Mouse (Mus musculus): Measurements from ENCODE around the gene Rufy1.

The Rufy1 gene

GRCm38 (mm10) chr11:50421934-50422780 is 8.8 kb downstream of the Rufy1 start:
- DNase-seq = peak; percentile 94

- DNase-seq = no peak
Measured at GRCm38 (mm10) chr11:50421461-50421860, 9.5 kb downstream of the Rufy1 start.

GRCm38 (mm10) chr11:50417856-50418255 is 13.1 kb downstream of the Rufy1 start:
- no peak for DNase-seq

DNA sequence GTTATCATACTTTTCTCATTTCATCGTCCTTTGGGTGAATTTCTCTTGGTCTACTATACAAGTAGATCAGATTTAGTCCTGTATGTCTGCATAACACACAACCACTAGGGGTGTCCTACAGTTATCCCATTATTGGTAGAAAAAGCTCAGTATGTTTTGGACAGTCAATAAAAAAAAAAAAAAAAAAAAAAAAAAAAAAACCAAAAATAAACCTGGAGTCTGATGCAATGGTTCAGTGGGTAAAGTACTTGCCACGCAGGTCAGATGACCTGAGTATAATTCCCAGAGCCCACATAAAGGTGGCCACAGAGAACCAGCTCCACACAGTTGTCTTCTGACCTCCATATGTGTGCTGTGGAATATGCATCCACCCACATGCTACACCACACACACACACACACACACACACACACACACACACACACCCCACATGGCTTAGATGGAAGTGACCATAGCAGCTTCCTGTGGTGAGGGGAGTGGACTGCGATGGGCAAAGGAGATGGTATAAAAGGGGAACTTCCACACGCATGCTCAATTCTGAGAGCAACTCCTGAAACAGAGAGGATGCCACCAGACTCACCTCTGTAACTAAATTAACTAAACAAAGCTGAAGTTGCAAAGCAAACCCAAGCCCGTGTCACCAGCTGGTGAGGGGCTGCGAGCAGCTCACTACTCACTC is 15.2 kb downstream of the Rufy1 start:
- DNase-seq = no peak

DNA sequence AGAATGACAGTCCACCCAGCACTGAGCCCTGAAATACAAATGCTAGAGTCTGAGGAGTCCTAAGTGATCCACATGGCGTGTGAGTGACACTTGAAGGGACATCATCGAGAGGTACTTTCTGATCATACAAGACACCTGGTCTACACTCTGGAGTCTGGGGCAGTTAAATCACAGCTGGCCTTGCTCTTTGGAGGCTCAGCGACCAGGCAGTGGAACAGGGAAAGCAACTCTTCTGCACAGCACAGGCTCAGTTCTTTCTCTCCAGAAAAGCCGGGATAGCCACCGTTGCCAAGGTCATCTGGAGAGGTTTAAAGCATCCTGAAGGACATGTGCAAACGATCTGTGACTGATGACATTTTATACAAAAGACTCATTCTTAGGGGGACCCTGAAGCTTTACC is 23.7 kb downstream of the Rufy1 start:
- peak; percentile 29 for DNase-seq

DNA sequence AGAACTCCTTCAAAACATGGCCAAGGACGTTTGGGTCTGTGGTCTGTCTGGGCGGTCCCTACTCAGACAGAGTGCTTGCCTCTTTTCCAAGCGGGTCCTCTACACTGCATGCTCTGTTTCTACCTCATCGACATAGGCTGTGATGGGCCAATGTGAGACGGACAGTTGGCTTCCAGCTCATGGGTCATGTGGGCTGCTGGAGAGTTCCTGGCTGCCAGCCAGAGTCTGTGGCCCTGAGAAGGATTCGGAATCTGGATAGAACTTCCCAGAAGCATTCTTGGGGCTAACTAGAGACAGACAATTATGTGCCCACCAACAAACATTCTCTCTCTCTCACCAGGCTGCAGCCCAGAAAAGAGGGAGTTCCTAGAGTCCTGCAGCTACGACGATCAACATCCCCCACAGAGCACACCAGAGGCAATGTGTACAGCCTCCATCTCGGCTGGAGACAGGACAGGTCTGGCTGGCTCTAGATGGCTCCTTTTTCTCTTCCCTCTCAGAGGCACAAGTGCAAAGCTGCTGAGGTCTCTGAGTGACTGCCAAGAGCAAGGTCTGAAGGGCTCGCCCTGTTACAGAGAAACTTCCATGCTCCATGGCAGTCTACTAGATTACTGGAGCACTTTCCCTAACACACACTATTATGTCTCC is 27.4 kb downstream of the Rufy1 start:
- no peak for DNase-seq

- DNase-seq = no peak
Measured at GRCm38 (mm10) chr11:50402481-50402880, 28.4 kb downstream of the Rufy1 start.

- no peak for DNase-seq
Measured at GRCm38 (mm10) chr11:50398803-50399202, 32.1 kb downstream of the Rufy1 start.

DNA sequence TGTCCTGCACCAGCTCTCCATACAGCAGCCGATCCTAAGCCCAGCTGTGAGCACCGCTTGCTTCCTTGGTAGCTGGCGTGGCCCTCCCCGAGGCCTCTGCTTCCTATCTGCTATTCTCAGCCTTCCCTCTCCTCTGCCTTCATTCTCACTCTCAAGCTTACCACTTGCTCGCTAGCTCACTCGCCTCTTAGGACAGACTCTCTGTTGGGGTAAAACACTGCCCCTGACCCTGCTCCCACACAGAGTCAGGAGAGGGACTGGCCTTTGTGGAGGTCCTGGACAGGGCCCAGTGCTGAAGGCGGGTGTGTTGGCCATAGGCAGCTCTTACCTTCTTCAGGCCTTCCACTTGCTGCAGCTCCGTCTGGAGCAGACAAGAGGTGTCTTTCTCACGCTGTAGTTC is 33.6 kb downstream of the Rufy1 start:
- no peak for DNase-seq

DNA sequence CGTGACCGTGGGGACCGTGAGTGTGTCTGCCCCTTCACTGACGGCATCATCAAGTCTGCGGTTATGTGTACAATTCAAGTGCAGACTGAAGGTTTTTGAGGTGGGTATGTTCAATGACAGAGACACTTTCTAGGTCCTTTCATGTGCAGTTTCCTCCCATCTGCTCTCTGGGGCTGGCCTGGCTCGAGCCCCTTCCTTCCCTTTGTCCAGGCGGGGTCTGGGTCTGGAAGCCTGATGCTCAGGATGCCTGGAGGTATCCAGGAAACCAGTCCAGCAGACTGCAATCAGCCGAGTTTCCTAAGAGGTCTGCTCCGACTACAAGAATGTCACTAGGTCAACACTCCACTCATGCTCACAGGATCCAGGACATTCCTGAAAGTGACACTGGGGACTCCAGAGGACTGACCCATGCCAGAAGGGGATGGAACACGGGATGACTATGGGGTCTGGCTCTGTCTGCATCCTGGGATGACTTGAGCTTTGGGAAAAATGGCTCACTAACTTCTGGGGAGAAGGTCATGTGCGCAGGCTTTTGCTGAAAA is 34.1 kb downstream of the Rufy1 start:
- DNase-seq = no peak

GRCm38 (mm10) chr11:50394731-50395130 is 36.2 kb downstream of the Rufy1 start:
- no peak for DNase-seq

- DNase-seq = no peak
Measured at GRCm38 (mm10) chr11:50393306-50393705, 37.6 kb downstream of the Rufy1 start.

- DNase-seq = no peak
Measured at GRCm38 (mm10) chr11:50391272-50391960, 39.5 kb downstream of the Rufy1 start.

- no peak for DNase-seq
Measured at GRCm38 (mm10) chr11:50389616-50390015, 41.3 kb downstream of the Rufy1 start.

DNA sequence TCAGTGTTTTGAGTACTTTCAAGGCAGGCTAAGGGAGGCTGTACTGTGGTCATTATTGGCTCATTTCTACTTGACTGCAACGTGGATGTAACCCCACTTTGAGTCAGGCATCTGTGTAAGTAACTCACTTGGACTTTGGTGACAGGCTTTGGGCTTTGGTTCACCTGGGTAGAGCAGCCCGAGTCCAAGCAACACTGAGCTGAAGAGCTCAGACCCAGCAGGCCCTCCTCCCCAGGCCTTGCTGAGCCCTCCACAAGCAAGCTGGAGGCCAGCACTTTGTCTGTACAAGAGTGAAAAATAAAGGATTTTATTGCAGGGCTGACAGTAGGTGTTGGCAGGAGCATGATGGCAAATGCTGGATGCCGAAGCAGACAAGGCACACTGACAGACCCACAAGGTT is 41.9 kb downstream of the Rufy1 start:
- no peak for DNase-seq

DNA sequence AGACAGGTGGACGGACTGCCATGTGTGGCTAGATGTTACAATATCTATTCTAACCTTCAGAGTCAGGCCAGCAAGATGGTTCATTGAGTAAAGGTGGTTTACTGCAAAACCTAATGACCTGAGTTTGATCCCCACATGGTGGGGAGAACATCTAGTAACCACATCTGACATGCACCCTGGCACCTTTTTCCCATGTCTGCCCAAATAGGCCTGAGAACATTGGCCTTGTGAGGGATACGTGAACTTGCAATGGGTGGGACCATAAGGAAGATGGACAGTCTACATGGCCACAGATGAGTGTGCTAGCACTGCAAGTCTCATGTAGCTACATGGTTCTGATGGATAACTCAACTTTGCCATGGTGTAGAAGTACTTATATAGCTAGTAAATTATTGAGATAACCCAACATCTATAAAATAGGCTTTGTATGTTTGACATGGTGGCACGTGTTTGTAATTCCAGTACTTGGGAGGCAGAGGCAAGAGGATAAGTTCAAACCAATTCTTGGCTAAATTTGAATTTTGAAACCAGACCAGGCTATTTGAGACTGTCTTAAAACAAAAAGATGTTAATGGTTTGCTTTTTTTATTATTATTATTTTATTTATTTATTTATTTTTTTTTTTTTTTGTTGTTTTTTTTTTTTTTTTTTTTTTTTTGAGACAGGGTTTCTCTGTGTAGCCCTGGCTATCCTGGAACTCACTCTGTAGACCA is 42.6 kb downstream of the Rufy1 start:
- no peak for DNase-seq

- no peak for DNase-seq
Measured at GRCm38 (mm10) chr11:50387697-50388096, 43.2 kb downstream of the Rufy1 start.

GRCm38 (mm10) chr11:50387167-50387679 is 43.7 kb downstream of the Rufy1 start:
- DNase-seq = no peak

DNA sequence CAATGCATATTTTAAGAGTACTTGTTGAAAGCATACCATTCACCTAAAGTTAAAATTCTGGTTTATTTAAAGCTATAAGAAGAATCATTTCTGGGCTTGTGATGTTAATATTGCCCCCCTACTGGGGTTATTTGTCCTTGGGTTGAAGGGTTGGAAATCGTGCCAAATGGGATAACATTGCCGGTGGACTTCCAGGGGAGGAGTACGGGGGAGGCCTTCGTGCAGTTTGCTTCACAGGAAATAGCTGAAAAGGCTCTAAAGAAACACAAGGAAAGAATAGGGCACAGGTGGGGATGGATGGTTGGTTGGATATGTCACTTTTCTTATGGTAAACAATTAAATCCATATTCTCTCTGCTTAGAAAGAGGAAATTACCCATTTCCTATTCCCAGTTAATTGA is 49.6 kb downstream of the Rufy1 start:
- DNase-seq = no peak

- no peak for DNase-seq
Measured at GRCm38 (mm10) chr11:50379023-50379752, 51.7 kb downstream of the Rufy1 start.

Measured in embryo, embryonic 11 days (tissue).